Mouse (Mus musculus): ENCODE data around the gene Smyd3. TPM values are rescaled to one million over a fixed set of nuclear protein-coding genes. Genes with fewer than 3 reads are reported as not detected.

The Smyd3 gene
- polyA plus RNA-seq, 1 experiment from 2014 or later: 18.2 TPM

DNA sequence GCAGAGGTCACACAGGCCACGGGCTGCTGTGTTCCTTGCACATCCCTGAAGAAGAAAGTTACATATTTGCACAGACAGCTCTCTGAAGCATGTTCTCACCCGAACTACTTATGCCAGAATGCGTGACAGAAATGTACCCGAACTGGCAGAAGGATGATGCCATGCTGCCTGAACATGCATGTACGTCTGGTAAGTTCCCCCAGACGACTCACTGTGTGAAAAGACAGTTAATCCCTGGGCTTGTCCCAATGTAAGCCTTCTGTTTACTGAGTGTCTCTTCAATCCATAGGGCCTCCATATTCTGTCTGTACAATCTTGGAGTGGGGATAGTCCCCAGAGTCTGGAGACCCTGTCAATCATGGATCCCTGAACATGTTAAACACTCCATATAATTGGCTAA is 231.1 kb downstream of the Smyd3 start:
- H3K9ac ChIP-seq (ENCODE audit: low read length): no peak overlapping the region
- no peaks in the 10 kb centered on the region for H3K27me3 ChIP-seq (replicated peaks; ENCODE audit: control insufficient read depth, insufficient read depth, low read length)
- H3K4me2 ChIP-seq (ENCODE audit: low read length): no peak overlapping the region
- no peaks in the 10 kb centered on the region for H3K4me1 ChIP-seq (ENCODE audit: control insufficient read depth, insufficient read depth, low read length)
- no peaks in the 10 kb centered on the region for H3K36me3 ChIP-seq (ENCODE audit: control insufficient read depth, insufficient read depth, low read length)
- H3K4me3 ChIP-seq (ENCODE audit: low read depth, low read length): no peak overlapping the region
- DNase-seq (ENCODE audit: low spot score) (no peak), ATAC-seq (no peak)
- 81% methylated on average over 6 of the region's 6 CpGs for WGBS
- H3K27ac ChIP-seq (ENCODE audit: low read depth, low read length): no peak overlapping the region
- H3K9me3 ChIP-seq (replicated peaks; ENCODE audit: control insufficient read depth, low read length): no peaks in the 10 kb centered on the region

DNA sequence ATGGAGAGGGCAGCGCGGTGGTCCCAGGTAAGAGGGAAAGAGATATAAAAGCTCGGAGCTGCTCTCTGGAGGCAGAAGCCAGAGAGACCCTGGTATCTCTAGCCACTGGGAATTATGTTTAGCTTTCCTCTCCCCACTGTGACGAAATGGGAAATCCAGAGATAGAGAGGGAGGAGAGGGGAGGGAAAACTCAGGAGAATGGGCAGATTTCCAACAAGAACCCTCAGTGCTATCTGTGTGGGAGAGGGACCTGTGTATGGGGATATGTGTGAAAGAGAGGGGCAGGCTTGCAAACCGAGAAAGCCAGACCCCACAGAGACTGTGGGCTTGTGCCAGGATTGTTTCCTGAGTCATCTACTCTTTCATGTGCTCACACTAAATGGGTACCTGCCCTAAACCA is 235.0 kb downstream of the Smyd3 start:
- no peak overlapping the region for H3K9ac ChIP-seq (ENCODE audit: low read length)
- no peaks in the 10 kb centered on the region for H3K9me3 ChIP-seq (replicated peaks; ENCODE audit: control insufficient read depth, low read length)
- ATAC-seq (no peak), DNase-seq (ENCODE audit: low spot score) (no peak)
- no peak overlapping the region for H3K4me3 ChIP-seq (ENCODE audit: low read depth, low read length)
- no peaks in the 10 kb centered on the region for H3K4me1 ChIP-seq (ENCODE audit: control insufficient read depth, insufficient read depth, low read length)
- no peak overlapping the region for H3K4me2 ChIP-seq (ENCODE audit: low read length)
- WGBS: 82% methylated on average over 5 of the region's 5 CpGs
- H3K36me3 ChIP-seq (ENCODE audit: control insufficient read depth, insufficient read depth, low read length): no peaks in the 10 kb centered on the region
- H3K27me3 ChIP-seq (replicated peaks; ENCODE audit: control insufficient read depth, insufficient read depth, low read length): no peaks in the 10 kb centered on the region
- H3K27ac ChIP-seq (ENCODE audit: low read depth, low read length): no peak overlapping the region

DNA sequence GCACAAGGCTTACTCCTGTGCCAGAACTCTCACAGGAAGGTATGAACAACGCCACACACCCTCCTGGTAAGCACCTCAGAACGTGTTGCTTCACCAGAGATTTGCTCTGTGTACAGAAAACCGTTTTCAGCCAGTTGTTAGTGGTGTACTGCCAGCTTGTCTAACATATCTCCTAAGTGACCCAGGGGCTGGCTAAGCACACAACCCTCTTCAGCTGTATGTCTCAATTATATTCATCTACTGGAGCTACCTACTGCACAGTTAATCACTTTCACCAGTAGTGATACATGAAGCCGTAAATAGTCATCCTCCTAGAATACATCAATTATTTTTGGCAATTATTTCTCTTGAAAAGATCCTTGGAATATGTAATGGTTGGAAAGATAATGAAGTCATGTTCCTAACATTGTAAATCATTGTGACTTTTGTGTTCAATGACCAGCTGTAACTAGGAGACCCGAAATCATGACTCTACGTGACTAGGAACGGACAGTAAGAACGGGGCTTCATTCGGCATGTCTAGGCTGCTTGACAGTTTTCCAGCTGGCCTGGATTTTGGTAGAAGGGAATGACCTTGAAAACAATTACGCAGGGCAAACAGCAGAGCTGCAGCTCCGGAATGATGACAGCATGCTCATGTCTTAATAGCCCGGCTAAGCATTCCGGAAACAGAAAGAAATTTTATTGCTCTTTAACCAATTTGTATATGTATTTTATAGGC is 236.3 kb downstream of the Smyd3 start:
- DNase-seq (ENCODE audit: low spot score) (no peak), ATAC-seq (no peak)

DNA sequence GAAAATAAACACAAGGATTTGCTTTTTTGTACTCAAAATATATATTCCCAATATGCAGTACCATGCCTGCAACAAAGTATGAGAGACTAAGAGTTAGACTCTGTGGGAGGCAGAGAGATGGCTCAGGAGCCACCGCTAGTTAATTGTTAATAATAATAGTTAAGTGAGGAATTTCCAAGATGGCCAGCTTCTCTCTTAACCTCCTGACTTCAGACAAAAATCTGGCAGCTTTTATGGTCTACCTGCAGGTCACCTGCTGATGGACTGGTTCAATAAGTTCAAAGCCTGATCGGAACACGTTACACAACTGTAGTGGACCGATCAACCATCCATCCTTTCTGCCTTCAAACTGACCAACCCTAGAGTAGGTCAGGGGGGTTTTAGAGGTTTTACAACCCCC is 238.7 kb downstream of the Smyd3 start:
- Histone ChIP-seq H3K4me1 (ENCODE audit: control insufficient read depth, insufficient read depth, low read length) (no peaks in the 10 kb centered on the region), H3K36me3 (ENCODE audit: control insufficient read depth, insufficient read depth, low read length) (no peaks in the 10 kb centered on the region), H3K9me3 (replicated peaks; ENCODE audit: control insufficient read depth, low read length) (no peaks in the 10 kb centered on the region), H3K4me2 (ENCODE audit: low read length) (no peak overlapping the region), H3K4me3 (ENCODE audit: low read depth, low read length) (no peak overlapping the region), H3K9ac (ENCODE audit: low read length) (no peak overlapping the region), H3K27me3 (replicated peaks; ENCODE audit: control insufficient read depth, insufficient read depth, low read length) (no peaks in the 10 kb centered on the region), H3K27ac (ENCODE audit: low read depth, low read length) (no peak overlapping the region)
- ATAC-seq: no peak
- DNase-seq (ENCODE audit: low spot score): no peak
- 98% methylated on average over 4 of the region's 4 CpGs for WGBS

More for the DNA sequence above, 236.3 kb downstream of the Smyd3 start:
- H3K4me1 ChIP-seq (ENCODE audit: control insufficient read depth, insufficient read depth, low read length): no peaks in the 10 kb centered on the region
- 91% methylated on average over 13 of the region's 13 CpGs for WGBS
- no peaks in the 10 kb centered on the region for H3K36me3 ChIP-seq (ENCODE audit: control insufficient read depth, insufficient read depth, low read length)
- no peak overlapping the region for H3K4me2 ChIP-seq (ENCODE audit: low read length)
- H3K27ac ChIP-seq (ENCODE audit: low read depth, low read length): no peak overlapping the region
- no peaks in the 10 kb centered on the region for H3K9me3 ChIP-seq (replicated peaks; ENCODE audit: control insufficient read depth, low read length)
- H3K27me3 ChIP-seq (replicated peaks; ENCODE audit: control insufficient read depth, insufficient read depth, low read length): no peaks in the 10 kb centered on the region
- H3K4me3 ChIP-seq (ENCODE audit: low read depth, low read length): no peak overlapping the region
- H3K9ac ChIP-seq (ENCODE audit: low read length): no peak overlapping the region

DNA sequence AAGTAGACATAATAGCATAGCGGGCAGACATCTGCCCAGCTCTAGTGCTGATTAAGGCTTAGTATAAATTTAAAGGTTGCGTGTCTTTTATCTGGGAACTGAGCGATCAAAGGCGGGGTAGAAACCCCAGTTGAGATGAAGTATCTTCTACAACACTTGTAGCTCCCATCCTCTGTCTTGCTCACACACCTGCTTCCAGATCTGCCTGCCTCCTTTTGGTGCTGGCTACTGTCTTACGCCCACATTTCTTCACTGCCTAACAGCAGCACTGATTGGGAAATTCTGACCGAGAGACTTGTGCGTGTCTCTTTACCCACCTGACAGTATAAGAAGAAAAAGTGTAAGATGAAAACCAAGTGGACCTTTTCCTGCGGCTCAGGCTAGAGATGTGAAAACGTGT is 240.5 kb downstream of the Smyd3 start:
- 87% methylated on average over 9 of the region's 9 CpGs for WGBS
- Histone ChIP-seq H3K27me3 (replicated peaks; ENCODE audit: control insufficient read depth, insufficient read depth, low read length) (no peaks in the 10 kb centered on the region), H3K9ac (ENCODE audit: low read length) (no peak overlapping the region), H3K4me3 (ENCODE audit: low read depth, low read length) (no peak overlapping the region), H3K27ac (ENCODE audit: low read depth, low read length) (no peak overlapping the region), H3K36me3 (ENCODE audit: control insufficient read depth, insufficient read depth, low read length) (no peaks in the 10 kb centered on the region), H3K9me3 (replicated peaks; ENCODE audit: control insufficient read depth, low read length) (no peaks in the 10 kb centered on the region), H3K4me1 (ENCODE audit: control insufficient read depth, insufficient read depth, low read length) (no peaks in the 10 kb centered on the region), H3K4me2 (ENCODE audit: low read length) (no peak overlapping the region)
- ATAC-seq (no peak), DNase-seq (ENCODE audit: low spot score) (no peak)

DNA sequence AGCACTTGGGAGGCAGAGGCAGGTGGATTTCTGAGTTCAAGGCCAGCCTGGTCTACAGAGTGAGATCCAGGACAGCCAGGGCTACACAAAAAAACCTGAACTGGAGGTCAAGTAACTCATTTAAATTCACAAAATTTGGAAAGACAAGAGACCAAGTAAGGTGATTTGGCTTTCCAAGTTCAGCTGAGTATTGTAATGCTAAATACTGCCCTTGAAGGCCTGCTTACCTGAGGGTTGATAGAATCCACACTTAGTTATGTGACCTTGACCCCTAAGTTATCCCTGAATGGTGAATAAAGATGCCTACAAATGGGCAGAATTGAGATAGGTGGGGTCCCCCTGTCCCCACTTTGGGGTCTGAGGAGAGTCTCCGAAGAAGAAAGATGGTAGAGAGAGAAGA is 241.0 kb downstream of the Smyd3 start:
- Histone ChIP-seq H3K36me3 (ENCODE audit: control insufficient read depth, insufficient read depth, low read length) (no peaks in the 10 kb centered on the region), H3K9ac (ENCODE audit: low read length) (no peak overlapping the region), H3K4me2 (ENCODE audit: low read length) (no peak overlapping the region), H3K4me1 (ENCODE audit: control insufficient read depth, insufficient read depth, low read length) (no peaks in the 10 kb centered on the region), H3K27ac (ENCODE audit: low read depth, low read length) (no peak overlapping the region), H3K27me3 (replicated peaks; ENCODE audit: control insufficient read depth, insufficient read depth, low read length) (no peaks in the 10 kb centered on the region), H3K9me3 (replicated peaks; ENCODE audit: control insufficient read depth, low read length) (no peaks in the 10 kb centered on the region), H3K4me3 (ENCODE audit: low read depth, low read length) (no peak overlapping the region)
- 89% methylated on average over 1 of the region's 1 CpGs for WGBS
- ATAC-seq (no peak), DNase-seq (ENCODE audit: low spot score) (no peak)

DNA sequence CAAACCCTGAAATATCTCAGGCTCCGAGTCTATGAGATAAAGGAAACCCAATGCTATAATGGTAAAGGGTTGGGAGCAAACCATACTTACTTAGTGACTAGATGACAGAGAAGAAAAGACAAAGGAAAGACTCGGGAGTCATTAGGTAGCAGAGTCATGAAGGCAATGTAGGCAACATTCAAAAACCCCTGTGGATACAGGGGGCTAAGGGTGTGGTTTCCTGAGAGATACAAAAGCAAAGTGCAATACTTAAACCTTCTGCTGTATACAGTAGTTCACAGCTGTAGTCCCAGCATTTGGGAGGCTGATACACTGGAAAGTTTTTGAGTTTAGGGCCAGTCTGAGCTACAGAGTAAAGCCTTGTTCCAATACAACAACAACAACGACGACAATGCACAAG is 244.9 kb downstream of the Smyd3 start:
- Histone ChIP-seq H3K27ac (ENCODE audit: low read depth, low read length) (no peak overlapping the region), H3K9me3 (replicated peaks; ENCODE audit: control insufficient read depth, low read length) (peaks cover 6% of the 10 kb centered on the region; the same call in 1 of the 2 replicates), H3K27me3 (replicated peaks; ENCODE audit: control insufficient read depth, insufficient read depth, low read length) (no peaks in the 10 kb centered on the region), H3K4me2 (ENCODE audit: low read length) (no peak overlapping the region), H3K4me3 (ENCODE audit: low read depth, low read length) (no peak overlapping the region), H3K4me1 (ENCODE audit: control insufficient read depth, insufficient read depth, low read length) (no peaks in the 10 kb centered on the region), H3K36me3 (ENCODE audit: control insufficient read depth, insufficient read depth, low read length) (no peaks in the 10 kb centered on the region), H3K9ac (ENCODE audit: low read length) (no peak overlapping the region)
- no peak for DNase-seq (ENCODE audit: low spot score)
- no peak for ATAC-seq
- WGBS: 87% methylated on average over 4 of the region's 4 CpGs

DNA sequence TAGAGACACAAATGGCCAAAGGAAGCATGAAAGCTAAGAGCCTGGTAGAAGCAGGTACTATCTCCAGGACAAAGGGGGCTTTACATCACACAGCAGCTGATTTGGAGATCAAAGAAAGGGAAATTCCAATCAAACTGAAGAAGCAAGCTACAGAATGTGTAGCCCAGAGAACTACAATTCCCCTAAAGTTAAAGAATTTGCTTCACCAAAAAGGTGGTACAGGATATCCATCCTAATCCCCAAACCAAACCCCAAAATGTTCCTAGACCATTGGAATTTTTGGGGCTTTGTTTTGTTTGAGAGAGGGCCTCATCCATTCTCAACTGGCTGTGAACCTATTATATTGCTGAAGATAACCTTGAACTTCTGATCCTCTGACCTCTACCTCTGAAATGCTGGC is 245.5 kb downstream of the Smyd3 start:
- H3K4me2 ChIP-seq (ENCODE audit: low read length): no peak overlapping the region
- no peak overlapping the region for H3K9ac ChIP-seq (ENCODE audit: low read length)
- H3K27me3 ChIP-seq (replicated peaks; ENCODE audit: control insufficient read depth, insufficient read depth, low read length): no peaks in the 10 kb centered on the region
- ATAC-seq (no peak), DNase-seq (ENCODE audit: low spot score) (no peak)
- no peaks in the 10 kb centered on the region for H3K4me1 ChIP-seq (ENCODE audit: control insufficient read depth, insufficient read depth, low read length)
- H3K4me3 ChIP-seq (ENCODE audit: low read depth, low read length): no peak overlapping the region
- peaks cover 6% of the 10 kb centered on the region; the same call in 1 of the 2 replicates for H3K9me3 ChIP-seq (replicated peaks; ENCODE audit: control insufficient read depth, low read length)
- no peak overlapping the region for H3K27ac ChIP-seq (ENCODE audit: low read depth, low read length)
- no peaks in the 10 kb centered on the region for H3K36me3 ChIP-seq (ENCODE audit: control insufficient read depth, insufficient read depth, low read length)

DNA sequence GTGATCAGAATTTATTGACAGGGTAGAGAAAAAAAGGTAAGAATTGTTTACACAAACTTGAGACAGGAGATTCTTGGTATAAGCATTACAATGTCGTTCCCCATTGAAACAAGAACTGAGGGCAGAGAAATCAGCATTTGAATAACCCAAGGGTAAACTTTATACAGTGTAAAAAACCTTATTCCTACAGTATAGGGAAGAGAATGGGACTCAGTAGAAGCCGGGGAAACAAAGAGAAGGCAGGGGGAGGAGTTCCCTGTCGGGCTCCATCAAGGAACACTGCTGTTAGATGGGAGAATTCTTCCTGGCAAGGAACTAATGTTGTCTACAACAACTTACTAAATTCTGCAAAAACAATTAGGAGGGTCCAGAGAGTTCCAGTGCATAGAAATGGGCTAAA is 250.9 kb downstream of the Smyd3 start:
- no peaks in the 10 kb centered on the region for H3K27me3 ChIP-seq (replicated peaks; ENCODE audit: control insufficient read depth, insufficient read depth, low read length)
- DNase-seq (ENCODE audit: low spot score): no peak
- peaks cover 2% of the 10 kb centered on the region; the same call in 1 of the 2 replicates for H3K4me1 ChIP-seq (ENCODE audit: control insufficient read depth, insufficient read depth, low read length)
- H3K9ac ChIP-seq (ENCODE audit: low read length): no peak overlapping the region
- peaks cover 6% of the 10 kb centered on the region; the same call in 1 of the 2 replicates for H3K9me3 ChIP-seq (replicated peaks; ENCODE audit: control insufficient read depth, low read length)
- no peaks in the 10 kb centered on the region for H3K36me3 ChIP-seq (ENCODE audit: control insufficient read depth, insufficient read depth, low read length)
- 56% methylated on average over 3 of the region's 3 CpGs for WGBS
- no peak for ATAC-seq
- H3K4me2 ChIP-seq (ENCODE audit: low read length): no peak overlapping the region
- H3K4me3 ChIP-seq (ENCODE audit: low read depth, low read length): no peak overlapping the region
- no peak overlapping the region for H3K27ac ChIP-seq (ENCODE audit: low read depth, low read length)

All from forebrain, embryonic 14.5 days (tissue).